Comparison of ENCODE assay signal across 1 mouse cellular context in the genomic region with DNA sequence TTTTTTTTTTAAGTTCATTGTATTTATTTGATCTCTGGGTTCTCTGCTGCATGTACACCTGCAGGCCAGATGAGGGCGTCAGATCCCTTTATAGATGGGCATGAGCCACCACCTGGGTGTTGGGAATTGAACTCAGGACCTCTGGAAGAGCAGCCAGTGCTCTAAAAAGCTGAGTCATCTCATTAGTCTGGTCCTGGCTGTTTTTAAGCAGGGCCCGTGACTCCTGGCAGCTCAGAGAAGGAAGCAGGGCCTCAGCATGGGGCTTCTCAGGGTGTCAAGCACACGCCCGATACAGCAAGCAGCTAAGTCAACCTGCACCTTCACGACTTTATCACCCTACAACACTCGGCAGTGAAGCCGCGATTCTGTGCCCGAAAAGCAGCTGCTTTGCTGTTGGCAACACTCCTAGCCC.
TF ChIP-seq lines count a peak whose summit lies in the region.

No protein-coding gene starts in this region.

TF ChIP-seq in MEL, 35 proteins besides CTCF, POLR2A, EP300 and RAD21 (continued from another document):
- no peak for TF ChIP-seq NRF1 (IDR thresholded peaks at IDR 0.05; ENCODE audit: insufficient read depth, low read depth, low read length, poor library complexity, severe bottlenecking)
- no peak for TF ChIP-seq CHD2 (IDR thresholded peaks at IDR 0.05; ENCODE audit: low read length)
- TF ChIP-seq MXI1 (IDR thresholded peaks at IDR 0.05; ENCODE audit: low read depth, low read length) = peak; percentile 55; the same call in 1 of the 2 replicates
- no peak for TF ChIP-seq RCOR1 (IDR thresholded peaks at IDR 0.05; ENCODE audit: low read depth, low read length)
- peak; percentile 69 for TF ChIP-seq TAL1 (IDR thresholded peaks at IDR 0.05; ENCODE audit: low read length)
- no peak for TF ChIP-seq POLR2AphosphoS2 (IDR thresholded peaks at IDR 0.05; ENCODE audit: low read length)
- TF ChIP-seq BHLHE40 (IDR thresholded peaks at IDR 0.05; ENCODE audit: borderline replicate concordance, low read depth, low read length) = no peak
- no peak for TF ChIP-seq MYB (IDR thresholded peaks at IDR 0.05; ENCODE audit: low read depth, low read length)
- no peak for TF ChIP-seq SMC3 (IDR thresholded peaks at IDR 0.05; ENCODE audit: low read depth, low read length)
- TF ChIP-seq HCFC1 (IDR thresholded peaks at IDR 0.05; ENCODE audit: low read depth, low read length) = no peak
- TF ChIP-seq MYC (IDR thresholded peaks at IDR 0.05; ENCODE audit: low read depth, low read length) = no peak
- no peak for TF ChIP-seq KAT2A (conservative IDR thresholded peaks at IDR 0.05; ENCODE audit: low read depth, low read length)
- no peak for TF ChIP-seq ZNF384 (IDR thresholded peaks at IDR 0.05; ENCODE audit: low read depth, low read length)
